Mouse (Mus musculus) ES-E14 (cell line): ENCODE data around the gene Cldn20.

Experiments used
- CHD2 ChIP-seq: IDR thresholded peaks from 2 replicates; pipeline ENCODE4 v1.6.1; 2014; ENCODE audit warnings: mild to moderate bottlenecking, low read depth, low read length, inconsistent platforms
- MAFK ChIP-seq: IDR thresholded peaks from 2 replicates; pipeline ENCODE4 v1.6.1; 2014; ENCODE audit warnings: mild to moderate bottlenecking, low read depth, low read length, inconsistent platforms; ENCODE audit not compliant: insufficient read depth
- ZC3H11A ChIP-seq: IDR thresholded peaks from 2 replicates; pipeline ENCODE4 v1.6.1; 2012; ENCODE audit warnings: low read depth, mild to moderate bottlenecking, inconsistent platforms, low read length, borderline replicate concordance
- ZNF384 ChIP-seq: IDR thresholded peaks from 2 replicates; pipeline ENCODE4 v1.6.1; 2012; ENCODE audit warnings: low read depth, low read length, inconsistent platforms

- TF ChIP-seq MAFK (no peak), ZC3H11A (no peak), ZNF384 (no peak), CHD2 (no peak)
Measured at GRCm38 (mm10) chr17:3514316-3514715, 18.0 kb upstream of the Cldn20 start.
